Mouse (Mus musculus): ENCODE results near the gene Sox6. TPM values are rescaled to one million over a fixed set of nuclear protein-coding genes. Genes with fewer than 3 reads are reported as not detected.
A peak's percentile ranks its signal among the peaks of the same experiment; 100 is the strongest.

Gene Sox6
- polyA plus RNA-seq, 1 experiment from 2014 or later, result 37.1 TPM

DNA sequence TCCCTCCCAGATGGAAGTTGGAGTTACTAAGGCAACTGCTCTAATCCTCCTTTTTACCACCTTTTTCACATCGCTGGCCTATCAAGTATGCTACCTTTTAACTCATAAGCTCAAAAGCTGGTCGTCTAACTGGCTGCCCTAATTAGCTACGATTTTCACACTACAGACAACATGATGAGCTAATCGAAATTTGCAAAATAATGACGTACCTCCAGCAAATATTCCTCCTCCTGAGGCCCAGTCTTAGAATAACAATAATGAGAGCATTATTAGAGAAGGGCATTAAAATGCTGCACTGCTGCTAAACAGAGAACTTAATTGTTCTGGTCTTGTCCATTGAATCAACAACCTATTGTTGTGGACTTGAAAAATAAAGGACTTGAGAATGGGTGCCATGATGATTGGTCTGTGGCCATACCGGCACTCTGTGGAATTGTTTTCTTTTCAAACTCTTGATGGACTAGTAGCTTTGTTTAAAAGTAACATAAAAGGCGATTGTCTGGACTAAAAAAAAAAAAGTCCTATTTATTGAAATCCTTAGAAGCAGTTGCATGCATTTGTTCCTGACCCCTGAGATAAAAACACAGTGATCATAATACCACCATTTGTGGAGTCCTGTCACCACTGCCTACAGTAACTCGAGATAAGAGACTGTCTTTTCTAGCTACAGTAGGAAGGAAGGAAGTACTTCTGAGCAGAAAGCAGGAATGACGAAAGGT, 172.5 kb downstream of the Sox6 start:
- Histone ChIP-seq H3K27me3 (replicated peaks; ENCODE audit: control insufficient read depth, insufficient read depth, low read length) (no peaks in the 10 kb centered on the region), H3K4me3 (ENCODE audit: low read depth, low read length) (no peak overlapping the region), H3K27ac (ENCODE audit: low read depth, low read length) (no peak overlapping the region), H3K4me2 (no peak overlapping the region), H3K4me1 (replicated peaks; ENCODE audit: control insufficient read depth, insufficient read depth, low read length) (no peaks in the 10 kb centered on the region; the same call in none of the 2 replicates), H3K36me3 (ENCODE audit: control insufficient read depth, insufficient read depth, low read length) (no peaks in the 10 kb centered on the region), H3K9me3 (ENCODE audit: control insufficient read depth, low read length) (no peaks in the 10 kb centered on the region), H3K9ac (ENCODE audit: low read depth, low read length) (no peak overlapping the region)
- ATAC-seq (replicated peaks; ENCODE audit: low FRiP score) (peak; percentile 62; the same call in 1 of the 2 replicates), DNase-seq (ENCODE audit: low spot score) (no peak)
- 52% methylated on average over 9 of the region's 9 CpGs for WGBS

DNA sequence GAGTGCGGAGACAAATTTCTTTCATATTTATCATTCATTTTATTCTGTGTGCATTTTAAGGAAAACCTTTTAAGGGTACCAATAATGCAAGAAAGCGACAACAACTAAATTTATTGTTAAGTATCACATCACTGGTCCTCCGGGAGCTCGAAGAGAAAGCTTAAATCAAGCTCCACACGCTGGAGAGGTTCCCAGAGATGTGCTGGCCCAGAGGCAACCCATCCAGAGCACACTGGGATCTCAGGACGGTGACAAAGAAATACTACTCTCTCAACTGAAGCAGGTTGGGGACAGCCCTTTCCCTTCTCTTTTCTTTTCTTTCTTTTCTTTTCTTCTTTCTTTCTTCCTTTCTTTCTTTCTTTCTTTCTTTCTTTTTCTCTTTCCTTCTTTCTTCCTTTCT, 173.4 kb downstream of the Sox6 start:
- DNase-seq (ENCODE audit: low spot score) (no peak), ATAC-seq (replicated peaks; ENCODE audit: low FRiP score) (no peak)
- H3K27me3 ChIP-seq (replicated peaks; ENCODE audit: control insufficient read depth, insufficient read depth, low read length), result no peaks in the 10 kb centered on the region
- H3K4me2 ChIP-seq, result no peak overlapping the region
- no peak overlapping the region for H3K9ac ChIP-seq (ENCODE audit: low read depth, low read length)
- no peak overlapping the region for H3K4me3 ChIP-seq (ENCODE audit: low read depth, low read length)
- H3K27ac ChIP-seq (ENCODE audit: low read depth, low read length), result no peak overlapping the region
- no peaks in the 10 kb centered on the region for H3K36me3 ChIP-seq (ENCODE audit: control insufficient read depth, insufficient read depth, low read length)
- H3K9me3 ChIP-seq (ENCODE audit: control insufficient read depth, low read length), result no peaks in the 10 kb centered on the region
- 82% methylated on average over 6 of the region's 6 CpGs for WGBS
- H3K4me1 ChIP-seq (replicated peaks; ENCODE audit: control insufficient read depth, insufficient read depth, low read length), result no peaks in the 10 kb centered on the region; the same call in none of the 2 replicates

DNA sequence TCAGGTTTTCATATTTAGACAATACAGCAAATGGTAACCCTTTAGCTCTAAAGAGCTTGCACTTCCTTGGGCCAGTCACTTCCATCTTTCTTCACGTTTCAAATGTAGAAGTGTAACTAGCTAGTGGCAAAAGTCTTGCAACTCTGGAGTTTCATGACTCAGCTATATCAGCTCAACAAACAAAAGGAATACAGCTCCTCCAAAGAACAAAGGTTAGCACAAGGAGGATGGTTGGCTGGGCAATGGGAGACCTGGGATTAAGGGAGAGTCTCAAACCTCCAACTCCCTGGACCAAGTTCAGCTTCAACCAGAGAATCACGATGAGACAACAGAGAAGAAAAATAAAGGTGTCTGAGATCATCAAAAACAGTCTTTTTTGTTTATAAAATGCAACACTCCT, 174.2 kb downstream of the Sox6 start:
- no peaks in the 10 kb centered on the region for H3K9me3 ChIP-seq (ENCODE audit: control insufficient read depth, low read length)
- no peaks in the 10 kb centered on the region for H3K27me3 ChIP-seq (replicated peaks; ENCODE audit: control insufficient read depth, insufficient read depth, low read length)
- H3K36me3 ChIP-seq (ENCODE audit: control insufficient read depth, insufficient read depth, low read length), result no peaks in the 10 kb centered on the region
- no peak for DNase-seq (ENCODE audit: low spot score)
- H3K27ac ChIP-seq (ENCODE audit: low read depth, low read length), result no peak overlapping the region
- ATAC-seq (replicated peaks; ENCODE audit: low FRiP score), result no peak
- H3K4me2 ChIP-seq, result no peak overlapping the region
- H3K9ac ChIP-seq (ENCODE audit: low read depth, low read length), result no peak overlapping the region
- WGBS, result 47% methylated on average over 2 of the region's 2 CpGs
- H3K4me1 ChIP-seq (replicated peaks; ENCODE audit: control insufficient read depth, insufficient read depth, low read length), result no peaks in the 10 kb centered on the region; the same call in none of the 2 replicates
- no peak overlapping the region for H3K4me3 ChIP-seq (ENCODE audit: low read depth, low read length)

DNA sequence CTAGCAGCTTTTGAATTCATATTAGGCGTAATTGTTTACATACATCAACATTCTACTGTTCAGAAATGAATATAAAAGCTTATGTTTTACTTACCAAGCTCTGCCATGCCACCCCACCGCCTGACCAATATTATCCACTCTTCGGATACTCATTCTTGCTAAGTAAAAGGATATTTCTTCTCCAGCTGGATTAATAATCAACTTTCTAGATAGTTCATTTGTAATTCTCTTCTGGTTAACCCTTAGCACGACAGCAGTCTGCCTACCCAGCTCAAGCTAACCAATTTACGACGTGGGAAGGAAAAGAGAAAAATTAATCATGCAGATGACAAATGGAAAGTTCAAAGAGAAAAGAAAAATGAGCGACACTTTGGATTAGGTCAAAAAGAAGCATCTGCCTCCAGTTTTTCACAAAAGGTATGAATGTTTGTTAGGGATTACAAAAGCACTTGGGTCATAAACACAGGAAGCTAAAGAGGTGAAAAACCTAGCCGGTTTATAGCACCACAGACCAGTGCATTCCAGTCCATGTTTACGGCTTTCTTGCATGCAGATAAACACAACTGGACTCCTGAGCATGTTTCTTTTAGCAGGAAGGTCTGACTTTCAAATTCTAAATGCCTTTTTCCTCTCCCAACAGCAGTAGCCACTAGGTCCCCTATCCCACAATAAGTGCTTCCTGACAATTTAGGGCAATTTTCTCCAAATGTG, 178.8 kb downstream of the Sox6 start:
- Histone ChIP-seq H3K27me3 (replicated peaks; ENCODE audit: control insufficient read depth, insufficient read depth, low read length) (no peaks in the 10 kb centered on the region), H3K36me3 (ENCODE audit: control insufficient read depth, insufficient read depth, low read length) (no peaks in the 10 kb centered on the region), H3K9ac (ENCODE audit: low read depth, low read length) (no peak overlapping the region), H3K4me2 (no peak overlapping the region), H3K27ac (ENCODE audit: low read depth, low read length) (no peak overlapping the region), H3K9me3 (ENCODE audit: control insufficient read depth, low read length) (no peaks in the 10 kb centered on the region), H3K4me3 (ENCODE audit: low read depth, low read length) (no peak overlapping the region), H3K4me1 (replicated peaks; ENCODE audit: control insufficient read depth, insufficient read depth, low read length) (no peaks in the 10 kb centered on the region)
- WGBS, result 70% methylated on average over 9 of the region's 9 CpGs
- DNase-seq (ENCODE audit: low spot score), result no peak
- no peak for ATAC-seq (replicated peaks; ENCODE audit: low FRiP score)

DNA sequence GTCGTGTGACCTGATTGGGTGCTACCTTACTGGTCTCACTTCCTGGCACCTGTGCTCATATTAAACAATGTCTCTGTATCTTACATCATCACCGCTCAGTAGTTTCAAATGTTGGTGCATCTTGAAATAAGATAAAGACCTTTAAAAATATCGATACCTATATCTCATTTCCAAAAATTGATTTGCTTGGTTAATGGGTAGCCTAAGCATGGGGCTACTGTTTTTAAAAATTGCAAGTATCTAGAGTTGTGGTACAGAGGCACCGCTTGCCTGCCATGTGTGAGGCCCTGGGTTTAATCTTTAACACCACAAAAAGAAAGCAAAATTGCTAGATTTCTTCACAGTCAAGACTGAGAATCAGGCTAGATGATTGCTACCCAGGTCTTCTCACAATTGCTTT, 187.5 kb downstream of the Sox6 start:
- 85% methylated on average over 4 of the region's 4 CpGs for WGBS
- Histone ChIP-seq H3K9me3 (ENCODE audit: control insufficient read depth, low read length) (no peaks in the 10 kb centered on the region), H3K4me2 (no peak overlapping the region), H3K27ac (ENCODE audit: low read depth, low read length) (no peak overlapping the region), H3K4me1 (replicated peaks; ENCODE audit: control insufficient read depth, insufficient read depth, low read length) (no peaks in the 10 kb centered on the region), H3K36me3 (ENCODE audit: control insufficient read depth, insufficient read depth, low read length) (no peaks in the 10 kb centered on the region), H3K27me3 (replicated peaks; ENCODE audit: control insufficient read depth, insufficient read depth, low read length) (no peaks in the 10 kb centered on the region), H3K9ac (ENCODE audit: low read depth, low read length) (no peak overlapping the region), H3K4me3 (ENCODE audit: low read depth, low read length) (no peak overlapping the region)
- DNase-seq (ENCODE audit: low spot score) (no peak), ATAC-seq (replicated peaks; ENCODE audit: low FRiP score) (no peak)

DNA sequence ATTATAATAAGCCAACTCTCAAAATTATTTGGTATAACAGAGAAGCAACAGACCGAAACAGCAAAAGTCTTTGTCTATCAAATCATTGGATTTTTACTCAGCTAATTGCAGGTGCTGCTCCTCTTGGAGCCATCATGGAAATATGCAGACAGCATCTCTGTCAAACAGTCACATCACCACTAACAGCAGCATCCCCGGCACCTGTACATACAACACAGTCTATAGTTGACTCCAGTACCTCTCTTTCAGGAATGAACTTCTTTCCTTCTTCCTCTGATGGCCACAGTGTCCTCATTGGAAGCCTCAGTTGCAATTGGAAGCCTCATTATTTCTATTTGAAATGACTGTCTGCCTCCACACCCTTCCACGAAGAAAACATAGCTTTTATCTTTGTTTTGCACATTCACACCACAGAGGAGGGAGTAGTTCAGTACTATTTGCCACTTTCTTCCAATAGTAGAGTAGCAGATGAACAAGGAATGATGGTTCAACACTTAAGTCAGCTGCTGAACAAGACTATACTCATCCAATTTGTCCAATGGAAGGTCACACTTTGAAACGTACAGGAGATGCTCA, 192.7 kb downstream of the Sox6 start:
- Histone ChIP-seq H3K9ac (ENCODE audit: low read depth, low read length) (peak overlapping the region; percentile 57), H3K36me3 (ENCODE audit: control insufficient read depth, insufficient read depth, low read length) (no peaks in the 10 kb centered on the region), H3K4me1 (replicated peaks; ENCODE audit: control insufficient read depth, insufficient read depth, low read length) (no peaks in the 10 kb centered on the region; the same call in 1 of the 2 replicates), H3K27me3 (replicated peaks; ENCODE audit: control insufficient read depth, insufficient read depth, low read length) (no peaks in the 10 kb centered on the region), H3K4me2 (peak overlapping the region; percentile 59), H3K9me3 (ENCODE audit: control insufficient read depth, low read length) (no peaks in the 10 kb centered on the region), H3K27ac (ENCODE audit: low read depth, low read length) (peak overlapping the region; percentile 82), H3K4me3 (ENCODE audit: low read depth, low read length) (peak overlapping the region; percentile 43)
- DNase-seq (ENCODE audit: low spot score) (no peak), ATAC-seq (replicated peaks; ENCODE audit: low FRiP score) (peak; percentile 84)
- WGBS, result 60% methylated on average over 4 of the region's 4 CpGs

DNA sequence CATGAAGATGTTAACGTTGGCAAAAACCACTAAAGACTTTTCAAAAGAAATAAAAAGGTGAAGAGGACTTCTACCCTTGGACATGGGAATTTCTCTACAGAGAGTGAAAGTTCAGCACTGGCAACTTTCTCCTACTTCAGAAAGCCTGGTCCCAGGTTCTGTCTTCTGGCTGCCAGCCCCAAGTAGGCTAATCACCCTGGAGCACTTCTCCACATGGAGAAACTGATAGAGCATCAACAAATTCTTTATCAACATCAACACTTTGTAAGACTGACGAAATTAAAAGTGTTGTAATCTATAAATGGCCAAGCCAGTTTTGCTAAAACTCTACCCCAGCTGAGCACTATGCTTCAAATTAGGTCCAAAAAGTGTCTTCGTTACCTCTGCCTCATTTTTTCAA, 193.7 kb downstream of the Sox6 start:
- peaks cover 3% of the 10 kb centered on the region for H3K4me1 ChIP-seq (replicated peaks; ENCODE audit: control insufficient read depth, insufficient read depth, low read length)
- no peaks in the 10 kb centered on the region for H3K36me3 ChIP-seq (ENCODE audit: control insufficient read depth, insufficient read depth, low read length)
- H3K9ac ChIP-seq (ENCODE audit: low read depth, low read length), result peak overlapping the region; percentile 51
- H3K9me3 ChIP-seq (ENCODE audit: control insufficient read depth, low read length), result no peaks in the 10 kb centered on the region
- no peaks in the 10 kb centered on the region for H3K27me3 ChIP-seq (replicated peaks; ENCODE audit: control insufficient read depth, insufficient read depth, low read length)
- DNase-seq (ENCODE audit: low spot score), result no peak
- peak overlapping the region; percentile 59 for H3K4me2 ChIP-seq
- peak; percentile 81 for ATAC-seq (replicated peaks; ENCODE audit: low FRiP score)
- H3K4me3 ChIP-seq (ENCODE audit: low read depth, low read length), result peak overlapping the region; percentile 43
- 69% methylated on average over 3 of the region's 3 CpGs for whole genome bisulfite sequencing
- peak overlapping the region; percentile 82 for H3K27ac ChIP-seq (ENCODE audit: low read depth, low read length)

DNA sequence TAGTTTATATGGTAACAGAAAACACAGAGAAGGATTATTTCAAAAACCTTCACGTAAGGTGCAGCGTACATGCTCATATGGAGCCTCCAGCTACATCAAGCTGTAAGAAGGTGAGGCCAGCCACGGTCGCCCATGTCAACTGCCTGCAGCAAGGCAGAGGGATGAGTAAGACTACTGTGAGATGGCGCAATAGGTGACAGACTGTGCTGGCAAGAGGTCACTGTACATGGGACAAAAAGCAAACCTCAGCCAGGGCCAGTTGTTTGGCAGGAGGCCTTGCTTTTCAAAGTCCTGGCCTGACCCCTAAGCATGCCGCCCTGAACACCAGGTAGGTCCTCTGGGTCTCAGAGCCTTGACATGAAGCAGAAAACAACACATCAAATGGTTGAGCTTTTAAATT, 194.2 kb downstream of the Sox6 start:
- no peaks in the 10 kb centered on the region for H3K27me3 ChIP-seq (replicated peaks; ENCODE audit: control insufficient read depth, insufficient read depth, low read length)
- 74% methylated on average over 6 of the region's 6 CpGs for WGBS
- ATAC-seq (replicated peaks; ENCODE audit: low FRiP score) (peak; percentile 75), DNase-seq (ENCODE audit: low spot score) (no peak)
- no peaks in the 10 kb centered on the region for H3K36me3 ChIP-seq (ENCODE audit: control insufficient read depth, insufficient read depth, low read length)
- H3K27ac ChIP-seq (ENCODE audit: low read depth, low read length), result peak overlapping the region; percentile 82
- peaks cover 3% of the 10 kb centered on the region for H3K4me1 ChIP-seq (replicated peaks; ENCODE audit: control insufficient read depth, insufficient read depth, low read length)
- peak overlapping the region; percentile 51 for H3K9ac ChIP-seq (ENCODE audit: low read depth, low read length)
- no peaks in the 10 kb centered on the region for H3K9me3 ChIP-seq (ENCODE audit: control insufficient read depth, low read length)
- peak overlapping the region; percentile 43 for H3K4me3 ChIP-seq (ENCODE audit: low read depth, low read length)
- H3K4me2 ChIP-seq, result peak overlapping the region; percentile 59

Data from liver, embryonic 11.5 days (tissue).